Mouse (Mus musculus) hindlimb bud, embryonic 11.5 days (tissue): Measurements from ENCODE around the gene Pbld2.

Experiments used
- DNase-seq: peaks from one replicate; pipeline ENCODE4 v3.0.0-alpha.2; 2012; ENCODE audit warnings: low read depth, low spot score; ENCODE audit errors: extremely low spot score

Gene Pbld2

GRCm38 (mm10) chr10:63023749-63024579 is at the start of gene Pbld2, which contains the start of gene Hnrnph3:
Gene Pbld2, plus strand, starts transcription at chr10:63024315.
Gene Hnrnph3, minus strand, starts transcription at chr10:63024217.
- DNase-seq: peak; percentile 85

- DNase-seq: peak; percentile 14
Observed at GRCm38 (mm10) chr10:62979667-62980038, 44.5 kb upstream of the Pbld2 start.

- DNase-seq: peak; percentile 39
Observed at GRCm38 (mm10) chr10:62980039-62980954, 43.8 kb upstream of the Pbld2 start, which contains the start of gene Rufy2. Gene Rufy2, plus strand, starts transcription at chr10:62980223.

GRCm38 (mm10) chr10:62984072-62984471 is 40.0 kb upstream of the Pbld2 start:
- no peak for DNase-seq

- no peak for DNase-seq
Observed at GRCm38 (mm10) chr10:62984495-62984894, 39.6 kb upstream of the Pbld2 start.

- peak; percentile 12 for DNase-seq
Observed at GRCm38 (mm10) chr10:62987341-62987740, 36.8 kb upstream of the Pbld2 start.

GRCm38 (mm10) chr10:62990636-62991035 is 33.5 kb upstream of the Pbld2 start:
- DNase-seq: no peak

- no peak for DNase-seq
Observed at GRCm38 (mm10) chr10:62993991-62994390, 30.1 kb upstream of the Pbld2 start.

GRCm38 (mm10) chr10:63000584-63000983 is 23.5 kb upstream of the Pbld2 start:
- DNase-seq: no peak

GRCm38 (mm10) chr10:63003252-63003651 is 20.9 kb upstream of the Pbld2 start:
- no peak for DNase-seq

GRCm38 (mm10) chr10:63004556-63004955 is 19.6 kb upstream of the Pbld2 start:
- DNase-seq: no peak

GRCm38 (mm10) chr10:63008193-63008592 is 15.9 kb upstream of the Pbld2 start:
- no peak for DNase-seq

- DNase-seq: no peak
Observed at GRCm38 (mm10) chr10:63010268-63010667, 13.8 kb upstream of the Pbld2 start.

GRCm38 (mm10) chr10:63011556-63011955 is 12.6 kb upstream of the Pbld2 start:
- DNase-seq: no peak

GRCm38 (mm10) chr10:63013476-63013875 is 10.6 kb upstream of the Pbld2 start:
- DNase-seq: no peak

GRCm38 (mm10) chr10:63014168-63014567 is 9.9 kb upstream of the Pbld2 start:
- no peak for DNase-seq

GRCm38 (mm10) chr10:63019304-63019703 is 4.8 kb upstream of the Pbld2 start:
- no peak for DNase-seq

- no peak for DNase-seq
Observed at GRCm38 (mm10) chr10:63021702-63022101, 2.4 kb upstream of the Pbld2 start.

- DNase-seq: no peak
Observed at GRCm38 (mm10) chr10:63022541-63023120, 1.5 kb upstream of the Pbld2 start.

- no peak for DNase-seq
Observed at GRCm38 (mm10) chr10:63023121-63023748, 880 bp upstream of the Pbld2 start.

- DNase-seq: no peak
Observed at GRCm38 (mm10) chr10:63024580-63024910, 430 bp downstream of the Pbld2 start.
